Mouse (Mus musculus) brain, embryonic 14.5 days (tissue): ENCODE measurements around the gene Chd3.

ENCODE experiments used
- CTCF ChIP-seq: fragments of 200-500 bp; IDR thresholded peaks from 2 replicates; pipeline ENCODE4 v1.5.1; 2012; ENCODE audit warnings: inconsistent platforms, mild to moderate bottlenecking, moderate library complexity, borderline replicate concordance; ENCODE audit not compliant: insufficient read depth, insufficient read length; ENCODE audit errors: extremely low read depth
- POLR2A ChIP-seq: fragments of 200-500 bp; IDR thresholded peaks from 2 replicates; pipeline ENCODE4 v1.6.1; 2012; ENCODE audit warnings: mild to moderate bottlenecking, inconsistent platforms, borderline replicate concordance; ENCODE audit not compliant: poor library complexity, insufficient read depth, insufficient read length, severe bottlenecking; ENCODE audit errors: extremely low read depth

GRCm38 (mm10) chr11:69413221-69414181, 44.3 kb upstream of the Chd3 start, which contains the start of gene Kdm6b:
- TF ChIP-seq CTCF = no peak
- TF ChIP-seq POLR2A = no peak
